Mouse (Mus musculus): ENCODE results near the gene Dusp18. TPM values are rescaled to one million over a fixed set of nuclear protein-coding genes. Genes with fewer than 3 reads are reported as not detected.

Dusp18 gene
- total and polyA plus RNA-seq, 3 experiments, result 2.8 to 6.6 (median 4.8) TPM

- Histone ChIP-seq H3K9ac (ENCODE audit: insufficient read depth, low read depth) (no peak overlapping the region), H3K36me3 (replicated peaks in 1 of 2; ENCODE audit: control insufficient read depth in 1 of 2, insufficient read depth in 1 of 2, low read length in 1 of 2) (no peaks in the 10 kb centered on the region), H3K79me2 (replicated peaks; ENCODE audit: control insufficient read depth, extremely low read depth, insufficient read depth, poor library complexity, severe bottlenecking) (no peaks in the 10 kb centered on the region), H3K4me2 (ENCODE audit: insufficient read depth, low read depth, poor library complexity, severe bottlenecking) (no peak overlapping the region), H3K27ac (ENCODE audit: insufficient read depth, low read depth) (no peak overlapping the region), H3K4me1 (ENCODE audit: control insufficient read depth in 1 of 2, insufficient read depth in 2 of 2) (peaks cover 0 to 5% of the 10 kb centered on the region in 2 experiments; a peak in 1 of 4 replicates), H3K9me3 (replicated peaks; ENCODE audit: low read length) (peaks cover 8% of the 10 kb centered on the region), H3K4me3 (replicated peaks in 1 of 3; ENCODE audit: low read depth in 2 of 3, low read length in 2 of 3, poor library complexity in 1 of 3) (no peak overlapping the region), H3K27me3 (replicated peaks) (peaks cover 2% of the 10 kb centered on the region)
- dilution Hi-C loops (cut with MboI; ENCODE audit: extremely low pct_ligation_motif_present, extremely low pct_unique_long_range_greater_than_20kb, low sequenced_read_pairs) (no loop called here), in situ Hi-C loops (cut with MboI; ENCODE audit: low pct_ligation_motif_present, low pct_unique_long_range_greater_than_20kb, low sequenced_read_pairs) (no loop called here)
- no peak for DNase-seq (ENCODE audit: extremely low read depth)
- TF ChIP-seq ZMIZ1 (IDR thresholded peaks at IDR 0.05; ENCODE audit: low read depth, low read length) (no peak), HCFC1 (IDR thresholded peaks at IDR 0.05; ENCODE audit: low read depth, low read length) (no peak), KAT2A (IDR thresholded peaks at IDR 0.05; ENCODE audit: insufficient replicate concordance, low read length) (no peak), JUND (conservative IDR thresholded peaks at IDR 0.05; ENCODE audit: low read depth, low read length) (no peak), CHD1 (IDR thresholded peaks at IDR 0.05; ENCODE audit: low read depth, low read length) (no peak), ZNF384 (IDR thresholded peaks at IDR 0.05; ENCODE audit: low read depth, low read length) (no peak)
These were observed 39.2 kb upstream of the Dusp18 start for GRCm38 (mm10) chr11:3855846-3856245.

DNA sequence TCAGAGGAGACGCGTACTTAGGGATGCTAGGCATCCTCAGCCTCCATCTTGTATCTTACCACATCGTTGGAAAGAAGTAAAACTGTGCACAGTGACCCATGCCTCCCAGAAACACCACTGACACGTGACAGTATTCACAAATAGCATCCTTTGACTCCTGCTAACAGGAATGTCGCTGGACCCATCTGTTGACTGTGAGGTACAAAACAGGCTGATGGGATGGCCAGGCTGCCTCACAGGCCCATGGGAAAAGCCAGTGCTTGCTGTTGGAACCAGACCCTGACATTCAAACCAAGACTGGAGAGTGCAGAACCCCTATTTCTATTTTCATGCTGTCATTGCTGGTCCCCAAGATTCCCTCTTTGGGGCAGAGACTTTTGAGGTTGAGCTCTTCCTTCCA is 37.1 kb upstream of the Dusp18 start:
- dilution Hi-C loops (cut with MboI; ENCODE audit: extremely low pct_ligation_motif_present, extremely low pct_unique_long_range_greater_than_20kb, low sequenced_read_pairs), result no loop called here
- Histone ChIP-seq H3K9ac (ENCODE audit: insufficient read depth, low read depth) (no peak overlapping the region), H3K79me2 (replicated peaks; ENCODE audit: control insufficient read depth, extremely low read depth, insufficient read depth, poor library complexity, severe bottlenecking) (no peaks in the 10 kb centered on the region), H3K4me2 (ENCODE audit: insufficient read depth, low read depth, poor library complexity, severe bottlenecking) (no peak overlapping the region), H3K9me3 (replicated peaks; ENCODE audit: low read length) (peaks cover 8% of the 10 kb centered on the region), H3K27me3 (replicated peaks) (peaks cover 1% of the 10 kb centered on the region), H3K27ac (ENCODE audit: insufficient read depth, low read depth) (no peak overlapping the region), H3K4me1 (ENCODE audit: control insufficient read depth in 1 of 2, insufficient read depth in 2 of 2) (peaks cover 0 to 5% of the 10 kb centered on the region in 2 experiments; a peak in 1 of 4 replicates), H3K4me3 (replicated peaks in 1 of 3; ENCODE audit: low read depth in 2 of 3, low read length in 2 of 3, poor library complexity in 1 of 3) (no peak overlapping the region), H3K36me3 (replicated peaks in 1 of 2; ENCODE audit: control insufficient read depth in 1 of 2, insufficient read depth in 1 of 2, low read length in 1 of 2) (no peaks in the 10 kb centered on the region)
- TF ChIP-seq MXI1 (IDR thresholded peaks at IDR 0.05; ENCODE audit: low read depth, low read length), result no peak
- no peak for TF ChIP-seq POLR2AphosphoS2 (IDR thresholded peaks at IDR 0.05; ENCODE audit: low read depth, low read length)
- TF ChIP-seq UBTF (IDR thresholded peaks at IDR 0.05; ENCODE audit: low read depth, low read length), result no peak
- in situ Hi-C loops (cut with MboI; ENCODE audit: low pct_ligation_motif_present, low pct_unique_long_range_greater_than_20kb, low sequenced_read_pairs), result no loop called here
- peak; percentile 8 for DNase-seq (ENCODE audit: extremely low read depth)

DNA sequence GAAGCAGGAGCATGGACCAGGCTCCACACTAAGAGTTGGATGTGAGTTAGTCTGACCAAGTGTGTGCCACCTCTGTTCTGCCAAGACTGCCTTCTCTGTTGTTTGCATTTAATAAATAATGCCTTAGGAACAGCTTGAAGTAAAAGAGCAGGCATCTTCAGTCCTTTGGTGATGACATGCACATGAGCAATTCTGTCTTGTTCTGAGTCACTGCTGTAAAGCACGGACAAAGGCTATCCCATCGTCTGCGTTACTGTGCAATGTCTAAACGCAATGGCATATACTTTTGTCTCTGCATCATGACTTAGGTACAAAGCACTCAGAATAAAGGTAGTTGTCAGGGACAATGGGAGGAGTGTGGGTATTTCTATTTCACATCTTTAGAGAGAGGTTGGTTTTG is 35.3 kb upstream of the Dusp18 start:
- Histone ChIP-seq H3K9ac (ENCODE audit: insufficient read depth, low read depth) (no peak overlapping the region), H3K4me1 (ENCODE audit: control insufficient read depth in 1 of 2, insufficient read depth in 2 of 2) (peaks cover 0 to 5% of the 10 kb centered on the region in 2 experiments; a peak in 1 of 4 replicates), H3K36me3 (replicated peaks in 1 of 2; ENCODE audit: control insufficient read depth in 1 of 2, insufficient read depth in 1 of 2, low read length in 1 of 2) (no peaks in the 10 kb centered on the region), H3K4me2 (ENCODE audit: insufficient read depth, low read depth, poor library complexity, severe bottlenecking) (no peak overlapping the region), H3K79me2 (replicated peaks; ENCODE audit: control insufficient read depth, extremely low read depth, insufficient read depth, poor library complexity, severe bottlenecking) (no peaks in the 10 kb centered on the region), H3K27ac (ENCODE audit: insufficient read depth, low read depth) (no peak overlapping the region), H3K4me3 (replicated peaks in 1 of 3; ENCODE audit: low read depth in 2 of 3, low read length in 2 of 3, poor library complexity in 1 of 3) (no peak overlapping the region), H3K27me3 (replicated peaks) (peaks cover 1% of the 10 kb centered on the region), H3K9me3 (replicated peaks; ENCODE audit: low read length) (peaks cover 5% of the 10 kb centered on the region)
- no peak for DNase-seq (ENCODE audit: extremely low read depth)
- in situ Hi-C loops (cut with MboI; ENCODE audit: low pct_ligation_motif_present, low pct_unique_long_range_greater_than_20kb, low sequenced_read_pairs), result no loop called here
- dilution Hi-C loops (cut with MboI; ENCODE audit: extremely low pct_ligation_motif_present, extremely low pct_unique_long_range_greater_than_20kb, low sequenced_read_pairs), result no loop called here
- TF ChIP-seq MAZ (IDR thresholded peaks at IDR 0.05; ENCODE audit: low read depth, low read length) (no peak), UBTF (IDR thresholded peaks at IDR 0.05; ENCODE audit: low read depth, low read length) (no peak), IRF4 (IDR thresholded peaks at IDR 0.05; ENCODE audit: low read depth, low read length) (peak; percentile 69), KAT2A (IDR thresholded peaks at IDR 0.05; ENCODE audit: insufficient replicate concordance, low read length) (no peak), ELF1 (IDR thresholded peaks at IDR 0.05; ENCODE audit: low read depth, low read length) (no peak), RAD21 (IDR thresholded peaks at IDR 0.05; ENCODE audit: low read depth, low read length) (no peak), TCF12 (IDR thresholded peaks at IDR 0.05; ENCODE audit: low read depth, low read length) (no peak), JUN (IDR thresholded peaks at IDR 0.05; ENCODE audit: insufficient read depth, low read depth, low read length) (no peak), BHLHE40 (IDR thresholded peaks at IDR 0.05; ENCODE audit: low read depth, low read length) (peak; percentile 57)
